Mouse (Mus musculus): ENCODE measurements at regions not wholly inside any gene's neighbourhood (a gene's known extent, or its start where the extent isn't known, plus 50 kb on each side); places are given as distances from the start of the nearest gene placed in this dataset.
"Not testable (repeated sequence)": the region's sequence is repeated elsewhere in the genome, so short reads cannot be mapped to it uniquely, and the experiment has no call there.

GRCm38 (mm10) chr11:16638349-16638748 lies 113.7 kb upstream of the Egfr start:
- ATAC-seq (replicated peaks; ENCODE audit: poor library complexity) = peak; percentile 68

- ATAC-seq (replicated peaks; ENCODE audit: poor library complexity) = no peak
Measured at GRCm38 (mm10) chr11:16649599-16649998, 102.4 kb upstream of the Egfr start.

GRCm38 (mm10) chr11:16663806-16664205 lies 88.2 kb upstream of the Egfr start:
- no peak for ATAC-seq (replicated peaks; ENCODE audit: poor library complexity)

- ATAC-seq (replicated peaks; ENCODE audit: poor library complexity) = peak; percentile 89
Measured at GRCm38 (mm10) chr11:16669453-16670251, 82.4 kb upstream of the Egfr start.

- ATAC-seq (replicated peaks; ENCODE audit: poor library complexity) = peak; percentile 82
Measured at GRCm38 (mm10) chr11:16670282-16670681, 81.7 kb upstream of the Egfr start.

- not testable (repeated sequence) for ATAC-seq (replicated peaks; ENCODE audit: poor library complexity)
Measured at GRCm38 (mm10) chr11:16675951-16676350, 76.1 kb upstream of the Egfr start.

GRCm38 (mm10) chr11:16683538-16683937 lies 68.5 kb upstream of the Egfr start:
- ATAC-seq (replicated peaks; ENCODE audit: poor library complexity) = no peak

GRCm38 (mm10) chr11:16695596-16695995 lies 56.4 kb upstream of the Egfr start:
- no peak for ATAC-seq (replicated peaks; ENCODE audit: poor library complexity)

- no peak for ATAC-seq (replicated peaks; ENCODE audit: poor library complexity)
Measured at GRCm38 (mm10) chr11:16696787-16697186, 55.2 kb upstream of the Egfr start.

- ATAC-seq (replicated peaks; ENCODE audit: poor library complexity) = no peak
Measured at GRCm38 (mm10) chr11:16701826-16702225, 50.2 kb upstream of the Egfr start.

All from megakaryocyte progenitor cell, adult 5-6 weeks (primary cell).